Mouse (Mus musculus) hindbrain, postnatal 0 days (tissue): ENCODE results near the gene Zfp358. TPM values are rescaled to one million over a fixed set of nuclear protein-coding genes. Genes with fewer than 3 reads are reported as not detected.
A peak's percentile ranks its signal among the peaks of the same experiment; 100 is the strongest.

Source experiments
- ATAC-seq: fragments of 200-750 bp; cut with Nextera tagmentation; 2 replicates; pipeline ENCODE4 v1.8.0; 2017; ENCODE audit warnings: mild to moderate bottlenecking, moderate TSS enrichment, moderate library complexity
- DNase-seq: peaks from one replicate; pipeline ENCODE4 v3.0.0-alpha.2; 2015; ENCODE audit warnings: low spot score
- H3K27ac ChIP-seq: fragments of 300-500 bp; sonication (generic); 2 replicates; pipeline ENCODE4 v1.5.1; 2014; ENCODE audit warnings: mild to moderate bottlenecking
- H3K27me3 ChIP-seq: fragments of 300-500 bp; sonication (generic); 2 replicates; pipeline ENCODE4 v1.6.1; 2014; ENCODE audit warnings: low read length, mixed read lengths; ENCODE audit not compliant: insufficient read depth
- H3K36me3 ChIP-seq: fragments of 300-500 bp; sonication (generic); 2 replicates; pipeline ENCODE4 v1.6.1; 2014; ENCODE audit warnings: low read length, mixed read lengths; ENCODE audit not compliant: insufficient read depth
- H3K4me1 ChIP-seq: fragments of 300-500 bp; sonication (generic); 2 replicates; pipeline ENCODE4 v1.6.1; 2014; ENCODE audit warnings: antibody characterized with exemption, low read length, mixed read lengths; ENCODE audit not compliant: insufficient read depth
- H3K4me2 ChIP-seq: fragments of 300-500 bp; sonication (generic); 2 replicates; pipeline ENCODE4 v1.6.1; 2014; ENCODE audit warnings: low read depth, mild to moderate bottlenecking, low read length, moderate library complexity, mixed read lengths
- H3K4me3 ChIP-seq: fragments of 300-500 bp; sonication (generic); 2 replicates; pipeline ENCODE4 v1.5.1; 2014; ENCODE audit warnings: low read length
- H3K9ac ChIP-seq: fragments of 300-500 bp; sonication (generic); replicated peaks from 2 replicates; pipeline ENCODE4 v1.6.1; 2014; ENCODE audit warnings: mild to moderate bottlenecking, low read length, moderate library complexity, mixed read lengths
- H3K9me3 ChIP-seq: fragments of 300-500 bp; sonication (generic); 2 replicates; pipeline ENCODE4 v1.6.1; 2016; ENCODE audit warnings: low read length, mixed read lengths
- CTCF ChIP-seq: IDR thresholded peaks from 2 replicates; pipeline ENCODE4 v1.5.1; 2016; ENCODE audit warnings: antibody characterized with exemption, control low read depth, low read depth
- WGBS: fragments of 180-500 bp; shearing (Covaris S2); extraction: QIAGEN DNeasy Blood & Tissue Kit; methylation state at CpG from one replicate; pipeline ENCODE4 v1.1.7; 2014; 5-methylcytosine and 5-hydroxymethylcytosine counted together
- polyA plus RNA-seq: library from polyadenylated mRNA; unstranded; fragments of >200 nt; fragmentation: Nextera tagmentation; extraction: Ambion mirVana; gene quantifications from 2 replicates; pipeline ENCODE4 v1.2.1, GENCODE M21; 2015
- total RNA-seq: library from RNA; depleted of rRNA; stranded (reverse); fragments of >200 nt; gene quantifications from 2 replicates; pipeline ENCODE4 v1.2.3, GENCODE M21; 2014

Zfp358 gene
- total and polyA plus RNA-seq, 2 experiments from 2014 or later: 49.6 to 109 TPM

DNA sequence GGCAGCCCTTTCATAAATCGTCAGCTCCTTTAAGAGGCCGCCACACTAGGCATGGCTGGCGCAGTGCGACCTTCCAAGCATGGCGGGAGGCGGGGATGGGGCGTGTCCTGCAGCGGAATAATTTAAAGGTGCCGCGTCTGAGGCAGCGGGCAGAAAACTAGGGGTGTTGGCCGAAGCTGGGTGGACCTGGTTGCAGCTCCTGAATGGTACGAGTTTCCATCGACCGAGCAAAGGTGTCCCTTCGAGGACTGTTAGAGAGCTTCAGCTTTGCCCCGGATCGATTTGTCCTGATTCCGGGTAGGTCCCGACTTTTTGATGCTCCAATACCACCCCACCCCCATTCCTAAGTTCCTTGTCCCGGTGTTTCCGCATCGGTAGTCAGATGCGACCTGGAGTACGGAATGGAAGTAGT lies 22.3 kb downstream of the Zfp358 start, which contains the start of gene Pnpla6:
Gene Pnpla6 (plus strand): TSS at position 125 of the 412 bp plus-strand sequence.
- H3K4me3 ChIP-seq: peak within 1 kb of the TSS; percentile 53
- peak within 1 kb of the TSS; percentile 86 for H3K27ac ChIP-seq
- peak; percentile 73 for ATAC-seq
- 0 out of 2 replicates have a peak, but pooled peaks cover 4% of the 10 kb centered on the region for H3K4me1 ChIP-seq
- H3K9me3 ChIP-seq: no peaks in the 10 kb centered on the region
- no peak for TF ChIP-seq CTCF
- H3K36me3 ChIP-seq: peaks cover 33% of the 10 kb centered on the region; the same call in 1 of the 2 replicates
- no peaks in the 10 kb centered on the region for H3K27me3 ChIP-seq
- peak within 1 kb of the TSS; percentile 63 for H3K9ac ChIP-seq
- H3K4me2 ChIP-seq: peak within 1 kb of the TSS; percentile 93
- DNase-seq: peak; percentile 92
- under 1% methylated on average over 25 of the region's 25 CpGs for WGBS

DNA sequence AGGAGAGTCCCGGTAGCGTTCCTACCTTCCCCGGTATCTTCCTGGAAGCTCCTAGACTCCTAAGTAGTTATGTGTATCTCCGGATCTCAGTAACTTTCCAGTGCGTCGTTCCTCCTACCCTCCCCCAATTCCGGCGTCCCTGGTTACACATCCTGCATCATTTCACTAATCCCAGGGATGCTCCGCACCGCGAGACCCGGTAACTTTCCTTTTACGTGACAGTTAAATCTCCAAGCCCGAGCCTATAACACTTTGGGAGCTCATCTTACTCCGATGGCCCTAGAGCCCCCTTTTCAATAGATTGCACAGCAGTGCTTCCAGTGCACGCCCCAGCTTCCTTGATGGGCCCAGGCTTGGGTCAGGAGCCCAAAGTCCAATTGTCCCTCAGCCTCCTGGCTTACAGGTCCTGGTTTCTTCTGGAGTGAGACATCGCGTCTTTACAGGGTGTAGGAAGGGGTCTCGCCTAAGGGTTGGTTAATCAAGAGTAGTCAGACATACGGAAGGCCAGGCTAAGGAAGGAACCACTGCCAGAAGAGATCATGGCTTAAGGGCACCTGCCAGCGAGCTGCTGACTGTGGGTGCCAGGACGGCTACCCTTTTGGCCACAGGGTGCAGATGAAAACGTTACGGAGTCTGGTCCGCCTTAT lies 23.0 kb downstream of the Zfp358 start:
- H3K4me2 ChIP-seq: peak overlapping the region; percentile 93
- peaks cover 27% of the 10 kb centered on the region; the same call in 1 of the 2 replicates for H3K36me3 ChIP-seq
- 0 out of 2 replicates have a peak, but pooled peaks cover 4% of the 10 kb centered on the region for H3K4me1 ChIP-seq
- H3K9me3 ChIP-seq: no peaks in the 10 kb centered on the region
- under 1% methylated on average over 25 of the region's 25 CpGs for WGBS
- no peaks in the 10 kb centered on the region for H3K27me3 ChIP-seq
- peak; percentile 27 for ATAC-seq
- peak overlapping the region; percentile 86 for H3K27ac ChIP-seq
- peak overlapping the region; percentile 63 for H3K9ac ChIP-seq
- H3K4me3 ChIP-seq: peak overlapping the region; percentile 53
- DNase-seq: peak; percentile 75
- no peak for TF ChIP-seq CTCF

GRCm38 (mm10) chr8:3516450-3517116 lies 23.6 kb downstream of the Zfp358 start:
- Histone ChIP-seq H3K27ac (peak overlapping the region; percentile 86), H3K4me2 (peak overlapping the region; percentile 93), H3K4me3 (peak overlapping the region; percentile 53), H3K4me1 (0 out of 2 replicates have a peak, but pooled peaks cover 4% of the 10 kb centered on the region), H3K9me3 (no peaks in the 10 kb centered on the region), H3K27me3 (no peaks in the 10 kb centered on the region), H3K36me3 (peaks cover 24% of the 10 kb centered on the region; the same call in 1 of the 2 replicates), H3K9ac (peak overlapping the region; percentile 63)
- ATAC-seq (peak; percentile 86), DNase-seq (peak; percentile 97)
- WGBS: 1% methylated on average over 36 of the region's 36 CpGs
- TF ChIP-seq CTCF: no peak

GRCm38 (mm10) chr8:3517117-3517495 lies 24.2 kb downstream of the Zfp358 start:
- no peaks in the 10 kb centered on the region for H3K9me3 ChIP-seq
- peak overlapping the region; percentile 63 for H3K9ac ChIP-seq
- peak overlapping the region; percentile 93 for H3K4me2 ChIP-seq
- H3K4me1 ChIP-seq: 0 out of 2 replicates have a peak, but pooled peaks cover 4% of the 10 kb centered on the region
- no peaks in the 10 kb centered on the region for H3K27me3 ChIP-seq
- 4% methylated on average over 16 of the region's 16 CpGs for WGBS
- peak; percentile 60 for DNase-seq
- peak overlapping the region; percentile 86 for H3K27ac ChIP-seq
- peak overlapping the region; percentile 53 for H3K4me3 ChIP-seq
- ATAC-seq: peak; percentile 50
- no peak for TF ChIP-seq CTCF
- peaks cover 26% of the 10 kb centered on the region; the same call in 1 of the 2 replicates for H3K36me3 ChIP-seq

- H3K27ac ChIP-seq: no peak overlapping the region
- no peaks in the 10 kb centered on the region for H3K4me1 ChIP-seq
- H3K4me3 ChIP-seq: no peak overlapping the region
- DNase-seq (no peak), ATAC-seq (no peak)
- 89% methylated on average over 13 of the region's 13 CpGs for WGBS
- no peak overlapping the region for H3K9ac ChIP-seq
- no peaks in the 10 kb centered on the region for H3K27me3 ChIP-seq
- H3K36me3 ChIP-seq: peaks cover 37% of the 10 kb centered on the region
- H3K9me3 ChIP-seq: no peaks in the 10 kb centered on the region
- H3K4me2 ChIP-seq: no peak overlapping the region
- no peak for TF ChIP-seq CTCF
Measured at GRCm38 (mm10) chr8:3522007-3522697, 29.2 kb downstream of the Zfp358 start.

DNA sequence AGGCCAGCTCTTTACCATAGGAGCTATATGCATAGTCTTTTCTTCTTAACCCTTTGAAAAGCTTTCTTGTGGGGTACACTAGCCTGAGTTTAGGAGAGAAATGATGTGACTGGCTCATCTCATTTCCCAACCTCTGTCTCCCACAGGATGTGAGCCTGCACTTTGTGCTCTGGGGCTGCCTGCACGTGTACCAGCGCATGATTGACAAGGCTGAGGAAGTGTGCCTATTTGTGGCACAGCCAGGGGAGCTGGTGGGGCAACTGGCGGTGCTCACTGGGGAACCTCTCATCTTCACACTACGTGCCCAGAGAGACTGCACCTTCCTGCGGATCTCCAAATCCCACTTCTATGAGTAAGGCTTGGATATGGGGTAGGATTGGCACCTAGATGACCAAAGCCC lies 37.9 kb downstream of the Zfp358 start:
- H3K9me3 ChIP-seq: no peaks in the 10 kb centered on the region
- H3K27me3 ChIP-seq: no peaks in the 10 kb centered on the region
- TF ChIP-seq CTCF: no peak
- whole genome bisulfite sequencing: 88% methylated on average over 5 of the region's 5 CpGs
- H3K4me2 ChIP-seq: no peak overlapping the region
- DNase-seq: no peak
- peaks cover 27% of the 10 kb centered on the region for H3K36me3 ChIP-seq
- no peaks in the 10 kb centered on the region for H3K4me1 ChIP-seq
- no peak for ATAC-seq
- no peak overlapping the region for H3K27ac ChIP-seq
- H3K4me3 ChIP-seq: no peak overlapping the region
- H3K9ac ChIP-seq: no peak overlapping the region
